Mouse (Mus musculus) testis, adult 2 months (tissue): ENCODE data around the gene Cdkal1.

Experiments
- CTCF ChIP-seq: fragments of 200-500 bp; IDR thresholded peaks from 2 replicates; pipeline ENCODE4 v1.5.1; 2012; ENCODE audit warnings: low read depth, mild to moderate bottlenecking, inconsistent platforms, low read length, moderate library complexity; ENCODE audit not compliant: control insufficient read depth, insufficient read depth, insufficient replicate concordance
- POLR2A ChIP-seq: fragments of 200-500 bp; IDR thresholded peaks from 2 replicates; pipeline ENCODE4 v1.6.1; 2012; ENCODE audit warnings: low read depth, mild to moderate bottlenecking, inconsistent platforms, low read length, moderate library complexity; ENCODE audit not compliant: control insufficient read depth

DNA sequence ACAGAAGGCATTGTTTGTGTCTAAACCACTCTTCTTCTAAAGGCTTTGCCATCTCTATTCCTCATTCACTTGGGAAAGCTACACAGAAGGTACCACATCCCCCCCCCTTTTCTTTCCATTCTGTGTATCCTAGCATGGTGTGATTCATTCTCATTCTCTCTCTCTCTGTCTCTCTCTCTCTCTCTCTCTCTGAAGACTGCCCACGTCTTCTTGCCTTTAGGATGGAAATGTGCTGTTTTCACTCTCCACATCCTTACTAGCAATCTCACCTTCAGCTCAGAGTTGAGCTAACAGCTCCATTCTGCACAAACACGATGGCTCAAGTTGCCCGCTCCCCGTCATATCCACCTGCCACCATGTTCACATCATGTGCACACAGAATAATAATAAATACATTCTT lies 675.6 kb downstream of the Cdkal1 start:
- TF ChIP-seq POLR2A = no peak
- TF ChIP-seq CTCF = no peak
